Mouse (Mus musculus): ENCODE data around the gene Tmem178b. TPM values are rescaled to one million over a fixed set of nuclear protein-coding genes. Genes with fewer than 3 reads are reported as not detected.

Gene Tmem178b
- polyA plus RNA-seq, 1 experiment from 2014 or later = 0.13 TPM

DNA sequence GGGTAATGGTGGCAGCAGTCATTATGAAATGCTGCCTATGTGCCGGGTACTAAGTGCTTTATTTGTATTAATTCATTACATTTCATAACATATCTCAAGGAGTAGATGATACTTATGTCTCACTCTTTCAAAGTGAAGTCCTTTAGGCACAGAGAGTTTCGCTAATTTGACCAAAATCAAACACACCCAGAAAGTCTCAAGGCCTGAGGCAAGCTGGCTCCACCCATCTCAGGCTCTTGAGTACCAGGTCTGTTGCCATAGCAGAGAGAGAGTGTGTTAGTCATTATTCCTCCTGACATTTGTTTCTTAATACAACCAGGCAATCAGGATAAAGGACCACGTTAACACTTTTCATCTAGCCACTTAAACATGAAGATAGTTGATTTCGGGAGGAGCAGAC, 117.7 kb downstream of the Tmem178b start:
- peak; percentile 2 for DNase-seq
- H3K4me2 ChIP-seq = no peak overlapping the region
- no peaks in the 10 kb centered on the region for H3K27me3 ChIP-seq (ENCODE audit: insufficient read depth, low read length)
- no peak for ATAC-seq (ENCODE audit: insufficient read depth)
- WGBS = 55% methylated on average over 4 of the region's 4 CpGs
- no peaks in the 10 kb centered on the region for H3K4me1 ChIP-seq (ENCODE audit: insufficient read depth)
- no peaks in the 10 kb centered on the region for H3K9me3 ChIP-seq (ENCODE audit: low read depth, low read length)
- no peak overlapping the region for H3K27ac ChIP-seq (ENCODE audit: low read depth)
- no peak overlapping the region for H3K9ac ChIP-seq
- TF ChIP-seq CTCF (IDR thresholded peaks at IDR 0.05; ENCODE audit: low read depth) = no peak
- H3K4me3 ChIP-seq (ENCODE audit: low read depth, low read length) = no peak overlapping the region
- H3K36me3 ChIP-seq (ENCODE audit: insufficient read depth) = no peaks in the 10 kb centered on the region

- H3K27me3 ChIP-seq (ENCODE audit: insufficient read depth, low read length) = no peaks in the 10 kb centered on the region
- H3K9me3 ChIP-seq (ENCODE audit: low read depth, low read length) = no peaks in the 10 kb centered on the region
- no peak overlapping the region for H3K27ac ChIP-seq (ENCODE audit: low read depth)
- no peak overlapping the region for H3K9ac ChIP-seq
- no peak overlapping the region for H3K4me3 ChIP-seq (ENCODE audit: low read depth, low read length)
- TF ChIP-seq CTCF (IDR thresholded peaks at IDR 0.05; ENCODE audit: low read depth) = no peak
- 26% methylated on average over 6 of the region's 6 CpGs for WGBS
- H3K4me1 ChIP-seq (ENCODE audit: insufficient read depth) = no peaks in the 10 kb centered on the region
- ATAC-seq (ENCODE audit: insufficient read depth) (no peak), DNase-seq (no peak)
- no peak overlapping the region for H3K4me2 ChIP-seq
- no peaks in the 10 kb centered on the region for H3K36me3 ChIP-seq (ENCODE audit: insufficient read depth)
These were observed 118.9 kb downstream of the Tmem178b start for GRCm38 (mm10) chr6:39991922-39992321.

DNA sequence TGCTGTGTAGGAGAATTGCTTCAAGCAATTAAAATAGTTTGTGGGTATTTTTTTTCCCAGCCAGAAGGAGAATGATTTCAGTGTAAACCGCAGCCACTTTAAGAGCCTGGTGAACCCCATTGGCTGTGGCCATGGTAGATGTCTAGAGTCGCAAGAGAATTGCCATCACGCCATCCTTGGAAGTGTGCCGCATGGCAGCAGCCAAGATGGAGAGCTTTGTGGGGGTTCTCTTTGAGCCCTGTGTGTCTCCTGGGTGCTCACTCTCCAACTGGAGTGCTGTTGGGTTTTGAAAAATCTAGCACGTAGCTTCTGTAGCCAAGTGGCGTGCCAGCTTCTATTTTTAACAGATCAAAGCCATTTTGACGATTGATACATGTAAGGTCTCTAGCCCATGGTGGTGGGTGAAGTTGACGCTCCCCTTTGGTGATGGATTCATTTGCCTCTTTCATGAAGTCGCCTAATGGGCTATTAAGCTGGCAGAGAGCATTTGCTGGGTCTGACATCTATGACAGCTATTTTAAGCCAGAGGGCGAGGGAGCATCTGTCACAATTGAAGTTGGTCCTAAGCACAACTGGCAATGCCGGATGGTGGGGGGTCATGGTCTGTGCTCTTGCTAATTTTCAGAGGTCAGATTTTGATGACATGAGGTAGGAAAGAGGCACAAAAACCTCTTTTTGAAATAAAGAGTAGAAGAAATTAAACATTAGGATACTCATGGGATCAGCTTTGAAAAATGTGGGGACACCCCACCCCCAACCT, 133.1 kb downstream of the Tmem178b start:
- Histone ChIP-seq H3K27ac (ENCODE audit: low read depth) (no peak overlapping the region), H3K9me3 (ENCODE audit: low read depth, low read length) (no peaks in the 10 kb centered on the region), H3K27me3 (ENCODE audit: insufficient read depth, low read length) (no peaks in the 10 kb centered on the region), H3K9ac (no peak overlapping the region), H3K4me3 (ENCODE audit: low read depth, low read length) (no peak overlapping the region), H3K4me2 (no peak overlapping the region), H3K36me3 (ENCODE audit: insufficient read depth) (no peaks in the 10 kb centered on the region), H3K4me1 (ENCODE audit: insufficient read depth) (no peaks in the 10 kb centered on the region)
- WGBS = 69% methylated on average over 11 of the region's 11 CpGs
- TF ChIP-seq CTCF (IDR thresholded peaks at IDR 0.05; ENCODE audit: low read depth) = no peak
- ATAC-seq (ENCODE audit: insufficient read depth) (no peak), DNase-seq (no peak)

DNA sequence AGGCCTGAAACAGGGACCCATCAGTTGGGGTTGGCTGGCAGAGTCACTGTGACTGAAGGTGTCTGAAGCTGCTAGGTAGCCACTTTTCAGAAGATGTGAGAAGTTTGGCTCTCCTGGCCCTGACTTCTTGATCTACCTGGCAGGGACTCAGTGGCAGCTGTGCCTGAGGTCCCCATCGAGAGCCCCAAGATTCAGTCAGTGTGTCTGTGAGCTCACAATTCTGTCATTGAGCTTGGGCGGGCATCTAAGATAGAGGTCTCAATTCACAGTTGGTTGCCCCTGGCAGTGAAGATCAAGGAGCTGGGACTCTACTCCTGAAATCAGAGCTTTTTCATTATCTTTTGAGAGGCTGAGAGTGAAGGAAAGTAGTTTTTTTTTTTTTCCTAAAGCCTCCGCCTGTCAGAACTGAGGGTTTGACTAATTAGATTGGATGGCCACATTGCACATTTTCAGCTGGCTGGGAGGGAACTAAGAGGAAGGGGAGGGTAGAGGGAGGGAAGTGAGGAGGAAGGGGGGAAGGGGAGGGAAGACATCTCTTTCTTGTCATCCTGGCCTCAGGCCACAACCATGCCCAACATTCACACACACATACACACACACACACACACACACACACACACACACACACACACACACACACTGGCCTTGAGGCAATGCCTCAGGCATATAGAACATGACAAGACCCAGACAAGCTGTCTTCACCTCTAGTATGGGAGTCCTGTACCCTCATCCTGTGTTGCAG, 135.3 kb downstream of the Tmem178b start:
- 54% methylated on average over 3 of the region's 3 CpGs for WGBS
- H3K4me2 ChIP-seq = no peak overlapping the region
- H3K9ac ChIP-seq = no peak overlapping the region
- H3K27me3 ChIP-seq (ENCODE audit: insufficient read depth, low read length) = no peaks in the 10 kb centered on the region
- H3K4me3 ChIP-seq (ENCODE audit: low read depth, low read length) = no peak overlapping the region
- no peak for TF ChIP-seq CTCF (IDR thresholded peaks at IDR 0.05; ENCODE audit: low read depth)
- no peaks in the 10 kb centered on the region for H3K4me1 ChIP-seq (ENCODE audit: insufficient read depth)
- H3K9me3 ChIP-seq (ENCODE audit: low read depth, low read length) = no peaks in the 10 kb centered on the region
- no peak for DNase-seq
- no peaks in the 10 kb centered on the region for H3K36me3 ChIP-seq (ENCODE audit: insufficient read depth)
- no peak for ATAC-seq (ENCODE audit: insufficient read depth)
- H3K27ac ChIP-seq (ENCODE audit: low read depth) = no peak overlapping the region

DNA sequence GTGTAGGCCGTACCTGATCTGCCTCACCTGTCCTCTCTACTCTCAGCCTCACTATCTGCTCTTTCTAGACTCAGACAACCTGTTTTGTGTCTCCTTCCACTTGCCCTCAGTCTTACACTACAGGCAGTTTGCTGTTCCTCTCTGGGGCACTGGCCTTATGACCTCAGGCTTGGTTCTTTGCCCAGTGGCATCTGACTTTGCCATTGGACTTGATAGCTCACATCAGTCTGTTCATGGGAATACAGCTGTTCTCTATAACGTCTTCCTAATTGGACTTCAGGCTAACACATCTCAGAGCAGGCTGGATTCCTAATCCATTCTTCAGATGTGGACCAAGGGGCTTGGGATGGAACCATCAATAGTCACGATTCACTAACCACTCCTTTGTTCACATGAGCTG, 136.6 kb downstream of the Tmem178b start:
- ATAC-seq (ENCODE audit: insufficient read depth) (no peak), DNase-seq (no peak)
- Histone ChIP-seq H3K36me3 (ENCODE audit: insufficient read depth) (no peaks in the 10 kb centered on the region), H3K9ac (no peak overlapping the region), H3K4me2 (no peak overlapping the region), H3K4me1 (ENCODE audit: insufficient read depth) (no peaks in the 10 kb centered on the region), H3K27me3 (ENCODE audit: insufficient read depth, low read length) (no peaks in the 10 kb centered on the region), H3K4me3 (ENCODE audit: low read depth, low read length) (no peak overlapping the region), H3K9me3 (ENCODE audit: low read depth, low read length) (no peaks in the 10 kb centered on the region), H3K27ac (ENCODE audit: low read depth) (no peak overlapping the region)
- 63% methylated on average over 3 of the region's 3 CpGs for whole genome bisulfite sequencing
- no peak for TF ChIP-seq CTCF (IDR thresholded peaks at IDR 0.05; ENCODE audit: low read depth)

GRCm38 (mm10) chr6:40011066-40011465, 138.0 kb downstream of the Tmem178b start:
- H3K27ac ChIP-seq (ENCODE audit: low read depth) = no peak overlapping the region
- TF ChIP-seq CTCF (IDR thresholded peaks at IDR 0.05; ENCODE audit: low read depth) = no peak
- no peaks in the 10 kb centered on the region for H3K4me1 ChIP-seq (ENCODE audit: insufficient read depth)
- ATAC-seq (ENCODE audit: insufficient read depth) (no peak), DNase-seq (no peak)
- H3K4me2 ChIP-seq = no peak overlapping the region
- no peaks in the 10 kb centered on the region for H3K36me3 ChIP-seq (ENCODE audit: insufficient read depth)
- no peak overlapping the region for H3K4me3 ChIP-seq (ENCODE audit: low read depth, low read length)
- WGBS = 82% methylated on average over 5 of the region's 5 CpGs
- no peak overlapping the region for H3K9ac ChIP-seq
- H3K9me3 ChIP-seq (ENCODE audit: low read depth, low read length) = no peaks in the 10 kb centered on the region
- H3K27me3 ChIP-seq (ENCODE audit: insufficient read depth, low read length) = no peaks in the 10 kb centered on the region

DNA sequence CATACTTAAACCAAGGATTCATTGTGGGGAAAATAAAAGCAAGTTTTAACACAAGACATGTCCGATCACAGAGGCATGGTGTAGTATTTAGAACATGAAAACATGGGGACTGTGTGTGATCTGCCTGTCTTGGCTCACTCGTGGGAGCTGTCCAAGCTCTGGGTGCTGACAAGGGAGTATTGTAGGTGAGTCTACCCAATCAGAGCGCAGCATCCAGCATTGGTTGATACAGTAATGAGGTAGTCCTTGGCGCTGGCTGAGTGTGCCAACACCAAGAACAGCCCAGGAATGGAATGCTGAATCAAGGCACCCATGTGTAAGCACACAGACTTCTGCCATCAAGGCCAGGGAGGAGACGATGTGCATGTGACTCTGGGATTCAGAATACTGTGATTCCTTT, 138.5 kb downstream of the Tmem178b start:
- no peak for TF ChIP-seq CTCF (IDR thresholded peaks at IDR 0.05; ENCODE audit: low read depth)
- 63% methylated on average over 5 of the region's 5 CpGs for WGBS
- H3K27me3 ChIP-seq (ENCODE audit: insufficient read depth, low read length) = no peaks in the 10 kb centered on the region
- no peak overlapping the region for H3K9ac ChIP-seq
- no peak overlapping the region for H3K4me3 ChIP-seq (ENCODE audit: low read depth, low read length)
- ATAC-seq (ENCODE audit: insufficient read depth) = no peak
- H3K4me2 ChIP-seq = no peak overlapping the region
- no peak overlapping the region for H3K27ac ChIP-seq (ENCODE audit: low read depth)
- no peaks in the 10 kb centered on the region for H3K9me3 ChIP-seq (ENCODE audit: low read depth, low read length)
- no peaks in the 10 kb centered on the region for H3K4me1 ChIP-seq (ENCODE audit: insufficient read depth)
- peak; percentile 69 for DNase-seq
- no peaks in the 10 kb centered on the region for H3K36me3 ChIP-seq (ENCODE audit: insufficient read depth)

All from lung, embryonic 14.5 days (tissue).